In genomic region chr11:34468571-34468970, GRCm38 (mm10) we compare ENCODE assay signal across 15 mouse cellular contexts.
A peak's percentile ranks its signal among the peaks of the same experiment; 100 is the strongest.
DNase-seq lines count a peak whose midpoint lies in the region; ATAC-seq and TF ChIP-seq lines count a peak whose summit lies in the region.
"Had no signal": no experiment of that assay in that cellular context is flagged by ENCODE, and none has a peak within 500 bp of the region (broad histone marks: within the 10 kb centered on the region; RNA-seq: fewer than 3 reads in every experiment).

No protein-coding gene starts in this region.

- H3K36me3 ChIP-seq in forebrain, embryonic 14.5 days (ENCODE audit: control insufficient read depth, insufficient read depth, low read length), result no peaks in the 10 kb centered on the region
- no peaks in the 10 kb centered on the region for H3K36me3 ChIP-seq in forebrain, embryonic 16.5 days (ENCODE audit: control insufficient read depth, insufficient read depth)
- no peaks in the 10 kb centered on the region for H3K36me3 ChIP-seq in kidney, adult 2 months (ENCODE audit: control insufficient read depth, insufficient read depth, low read length)
- no peaks in the 10 kb centered on the region for H3K36me3 ChIP-seq in kidney, embryonic 14.5 days (ENCODE audit: control insufficient read depth, insufficient read depth, low read length)
- H3K36me3 ChIP-seq: embryonic facial prominence, embryonic 12.5 days; hindbrain, embryonic 10.5 days had no signal

- no peak overlapping the region for H3K9ac ChIP-seq in forebrain, embryonic 14.5 days (ENCODE audit: low read length)
- no peak overlapping the region for H3K9ac ChIP-seq in forebrain, embryonic 16.5 days (replicated peaks; ENCODE audit: low read depth, low read length)
- no peak overlapping the region for H3K9ac ChIP-seq in kidney, embryonic 14.5 days (ENCODE audit: low read depth, low read length)
- H3K9ac ChIP-seq: embryonic facial prominence, embryonic 12.5 days had no signal

- no peak overlapping the region for H3K27ac ChIP-seq in forebrain, embryonic 14.5 days (ENCODE audit: low read depth, low read length)
- H3K27ac ChIP-seq in forebrain, embryonic 16.5 days (ENCODE audit: low read length), result no peak overlapping the region
- H3K27ac ChIP-seq in kidney, adult 2 months (ENCODE audit: insufficient read depth, low read depth, low read length), result no peak overlapping the region
- no peak overlapping the region for H3K27ac ChIP-seq in kidney, embryonic 14.5 days (ENCODE audit: low read depth, low read length)
- H3K27ac ChIP-seq: embryonic facial prominence, embryonic 12.5 days; hindbrain, embryonic 10.5 days; stomach, postnatal 0 days had no signal

- H3K27me3 ChIP-seq in forebrain, embryonic 14.5 days (replicated peaks; ENCODE audit: control insufficient read depth, insufficient read depth, low read length), result no peaks in the 10 kb centered on the region
- no peaks in the 10 kb centered on the region for H3K27me3 ChIP-seq in forebrain, embryonic 16.5 days (replicated peaks; ENCODE audit: control insufficient read depth, insufficient read depth, low read length)
- H3K27me3 ChIP-seq in kidney, adult 2 months (replicated peaks; ENCODE audit: control insufficient read depth, insufficient read depth, low read length), result no peaks in the 10 kb centered on the region
- no peaks in the 10 kb centered on the region for H3K27me3 ChIP-seq in kidney, embryonic 14.5 days (ENCODE audit: control insufficient read depth, insufficient read depth, low read length)
- H3K27me3 ChIP-seq: embryonic facial prominence, embryonic 12.5 days had no signal

- no peaks in the 10 kb centered on the region for H3K4me1 ChIP-seq in forebrain, embryonic 14.5 days (ENCODE audit: control insufficient read depth, insufficient read depth, low read length)
- no peaks in the 10 kb centered on the region for H3K4me1 ChIP-seq in forebrain, embryonic 16.5 days (replicated peaks; ENCODE audit: control insufficient read depth, insufficient read depth, low read length)
- H3K4me1 ChIP-seq in kidney, adult 2 months (ENCODE audit: control insufficient read depth, insufficient read depth, low read length), result no peaks in the 10 kb centered on the region
- no peaks in the 10 kb centered on the region for H3K4me1 ChIP-seq in kidney, embryonic 14.5 days (ENCODE audit: control insufficient read depth, insufficient read depth, low read length)
- H3K4me1 ChIP-seq: embryonic facial prominence, embryonic 12.5 days; hindbrain, embryonic 10.5 days had no signal

- no peak overlapping the region for H3K4me3 ChIP-seq in forebrain, embryonic 14.5 days (ENCODE audit: low read depth, low read length)
- no peak overlapping the region for H3K4me3 ChIP-seq in forebrain, embryonic 16.5 days (replicated peaks; ENCODE audit: low read length)
- no peak overlapping the region for H3K4me3 ChIP-seq in kidney, adult 2 months (ENCODE audit: insufficient read depth, low read depth, low read length)
- H3K4me3 ChIP-seq in kidney, embryonic 14.5 days (ENCODE audit: low read length), result no peak overlapping the region
- H3K4me3 ChIP-seq: embryonic facial prominence, embryonic 12.5 days; hindbrain, embryonic 10.5 days; myocyte had no signal

- TF ChIP-seq CTCF in kidney, adult 2 months (conservative IDR thresholded peaks at IDR 0.05; ENCODE audit: insufficient read depth, insufficient read length, low read depth, low read length), result no peak

- no peak overlapping the region for H3K4me2 ChIP-seq in forebrain, embryonic 14.5 days (ENCODE audit: low read length)
- H3K4me2 ChIP-seq in forebrain, embryonic 16.5 days (ENCODE audit: low read length), result no peak overlapping the region
- H3K4me2 ChIP-seq in kidney, embryonic 14.5 days (replicated peaks; ENCODE audit: low read depth, low read length), result no peak overlapping the region
- H3K4me2 ChIP-seq: embryonic facial prominence, embryonic 12.5 days had no signal

- no peaks in the 10 kb centered on the region for H3K9me3 ChIP-seq in forebrain, embryonic 14.5 days (replicated peaks; ENCODE audit: control insufficient read depth, low read length)
- no peaks in the 10 kb centered on the region for H3K9me3 ChIP-seq in forebrain, embryonic 16.5 days (ENCODE audit: control insufficient read depth, low read length)
- no peaks in the 10 kb centered on the region for H3K9me3 ChIP-seq in kidney, embryonic 14.5 days (ENCODE audit: control insufficient read depth, low read length)
- H3K9me3 ChIP-seq: embryonic facial prominence, embryonic 12.5 days; hindbrain, embryonic 10.5 days had no signal

- DNase-seq in forebrain, embryonic 14.5 days (ENCODE audit: low spot score), result peak; percentile 32
- DNase-seq in kidney, adult 2 months, result peak; percentile 43
- DNase-seq in ES-CJ7 (ENCODE audit: low read depth, low spot score) (peak; percentile 11), liver (no peak)
- peak; percentile 25 to 50 for DNase-seq in kidney, adult 8-10 months
- no peak for DNase-seq in urinary bladder, postnatal 36 days (ENCODE audit: low spot score in 2 of 2)
- DNase-seq: gastrocnemius, postnatal 10 days; right cerebral cortex, postnatal 25 days had no signal

- ATAC-seq in forebrain, embryonic 14.5 days, result no peak
- no peak for ATAC-seq in forebrain, embryonic 16.5 days
- no peak for ATAC-seq in kidney, embryonic 14.5 days (ENCODE audit: low FRiP score, low TSS enrichment)
- ATAC-seq: intestine, postnatal 0 days had no signal

- TF ChIP-seq POLR2A in kidney, adult 2 months (IDR thresholded peaks at IDR 0.05; ENCODE audit: low read depth, low read length), result no peak

- WGBS in forebrain, embryonic 14.5 days, result 51% methylated on average over 3 of the region's 3 CpGs
- WGBS in forebrain, embryonic 16.5 days, result 28% methylated on average over 3 of the region's 3 CpGs
- WGBS in kidney, adult 2 months, result 30% methylated on average over 3 of the region's 3 CpGs
- 69% methylated on average over 3 of the region's 3 CpGs for WGBS in kidney, embryonic 14.5 days

Comparison
In these comparisons a context has a peak if more than half of its experiments do, and no peak if none do; other contexts are left out.
1. DNase-seq: peak in forebrain, embryonic 14.5 days (single experiment), kidney, adult 2 months (single experiment), ES-CJ7 (single experiment) and kidney, adult 8-10 months (2 of 2); none in liver (single experiment) and urinary bladder, postnatal 36 days (0 of 2).